Mouse (Mus musculus): Measurements from ENCODE around the gene Capn12. TPM values are rescaled to one million over a fixed set of nuclear protein-coding genes. Genes with fewer than 3 reads are reported as not detected.

The Capn12 gene
- polyA plus RNA-seq, 1 experiment, result 0.39 TPM

DNA sequence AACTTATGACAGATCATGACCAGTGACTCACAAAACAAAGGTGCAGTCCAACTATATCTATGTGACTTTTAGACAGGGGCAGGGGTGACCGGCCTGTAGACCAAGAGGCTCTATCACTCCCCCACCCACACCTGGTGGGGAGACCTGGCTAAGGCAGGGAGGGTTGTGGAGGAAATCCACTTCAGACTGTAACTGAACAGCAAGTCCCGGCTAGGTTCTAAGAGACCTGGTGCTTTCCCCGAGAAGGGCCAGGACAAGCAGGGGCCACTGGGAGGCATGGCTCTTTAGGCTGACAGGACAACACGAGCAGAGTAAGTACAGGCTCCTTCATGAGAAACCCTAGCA, 50.4 kb downstream of the Capn12 start:
- H3K79me3 ChIP-seq (ENCODE audit: low read depth), result peaks cover 88% of the 10 kb centered on the region
- H3K79me2 ChIP-seq (ENCODE audit: control insufficient read depth, insufficient read depth), result peaks cover 98% of the 10 kb centered on the region
- H3ac ChIP-seq (ENCODE audit: control insufficient read depth, insufficient read length, low read depth), result no peak overlapping the region
- no peaks in the 10 kb centered on the region for H3K27me3 ChIP-seq (ENCODE audit: control insufficient read depth, insufficient read depth, insufficient read length)
- peaks cover 44% of the 10 kb centered on the region for H3K36me3 ChIP-seq (ENCODE audit: control insufficient read depth, insufficient read depth)
- TF ChIP-seq FOSL1 (IDR thresholded peaks at IDR 0.05; ENCODE audit: insufficient read depth, low read length, poor library complexity, severe bottlenecking), result no peak
- no peak for TF ChIP-seq MYOD1 (IDR thresholded peaks at IDR 0.05; ENCODE audit: control insufficient read depth, insufficient read length, low read depth)
- no peak for TF ChIP-seq MYOG (IDR thresholded peaks at IDR 0.05; ENCODE audit: control insufficient read depth, extremely low read depth, insufficient read length)
- TF ChIP-seq MAX (IDR thresholded peaks at IDR 0.05), result no peak
- no peak for TF ChIP-seq CEBPB (IDR thresholded peaks at IDR 0.05; ENCODE audit: low read depth)
- no peak for TF ChIP-seq CTCF (IDR thresholded peaks at IDR 0.05; ENCODE audit: control insufficient read depth, insufficient read depth, insufficient read length)
- no peak for TF ChIP-seq USF1 (IDR thresholded peaks at IDR 0.05; ENCODE audit: low read depth)
- H3K4me3 ChIP-seq (ENCODE audit: insufficient read depth, poor library complexity, severe bottlenecking), result no peak overlapping the region

DNA sequence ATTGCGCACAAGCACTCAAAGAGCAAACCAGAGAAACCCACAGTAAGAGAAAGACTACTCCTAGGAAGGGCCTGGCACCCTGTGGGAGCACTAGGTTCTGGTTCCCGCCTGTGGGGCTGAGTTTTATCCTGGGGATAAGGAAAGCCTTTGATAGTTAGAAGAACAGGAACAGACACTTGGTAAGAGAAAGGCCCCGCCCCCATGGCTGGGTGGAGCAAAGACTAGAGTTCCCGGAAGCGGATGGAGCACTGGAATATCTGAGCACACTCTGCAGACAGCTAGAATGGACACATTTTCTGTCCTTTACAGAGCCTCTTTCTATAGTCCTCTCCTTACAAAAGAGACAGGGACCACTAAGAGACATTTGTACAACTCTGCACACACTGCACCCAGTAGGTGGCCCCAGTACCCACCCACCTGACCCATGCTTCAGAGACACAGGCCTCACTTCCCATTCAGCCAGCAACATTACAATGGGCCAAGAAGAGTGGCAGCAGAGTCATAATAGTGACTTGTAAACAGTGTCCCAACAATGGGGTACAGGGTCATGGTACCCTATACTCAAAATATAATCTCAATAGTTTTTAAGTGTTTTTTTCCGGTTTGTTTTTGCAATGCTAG, 51.3 kb downstream of the Capn12 start:
- Histone ChIP-seq H3ac (ENCODE audit: control insufficient read depth, insufficient read length, low read depth) (no peak overlapping the region), H3K79me2 (ENCODE audit: control insufficient read depth, insufficient read depth) (peaks cover 98% of the 10 kb centered on the region), H3K36me3 (ENCODE audit: control insufficient read depth, insufficient read depth) (peaks cover 44% of the 10 kb centered on the region), H3K79me3 (ENCODE audit: low read depth) (peaks cover 89% of the 10 kb centered on the region), H3K27me3 (ENCODE audit: control insufficient read depth, insufficient read depth, insufficient read length) (no peaks in the 10 kb centered on the region), H3K4me3 (ENCODE audit: insufficient read depth, poor library complexity, severe bottlenecking) (no peak overlapping the region)
- TF ChIP-seq CEBPB (IDR thresholded peaks at IDR 0.05; ENCODE audit: low read depth) (no peak), MAX (IDR thresholded peaks at IDR 0.05) (no peak), MYOD1 (IDR thresholded peaks at IDR 0.05; ENCODE audit: control insufficient read depth, insufficient read length, low read depth) (no peak), USF1 (IDR thresholded peaks at IDR 0.05; ENCODE audit: low read depth) (no peak), MYOG (IDR thresholded peaks at IDR 0.05; ENCODE audit: control insufficient read depth, extremely low read depth, insufficient read length) (no peak), FOSL1 (IDR thresholded peaks at IDR 0.05; ENCODE audit: insufficient read depth, low read length, poor library complexity, severe bottlenecking) (no peak), CTCF (IDR thresholded peaks at IDR 0.05; ENCODE audit: control insufficient read depth, insufficient read depth, insufficient read length) (no peak)

DNA sequence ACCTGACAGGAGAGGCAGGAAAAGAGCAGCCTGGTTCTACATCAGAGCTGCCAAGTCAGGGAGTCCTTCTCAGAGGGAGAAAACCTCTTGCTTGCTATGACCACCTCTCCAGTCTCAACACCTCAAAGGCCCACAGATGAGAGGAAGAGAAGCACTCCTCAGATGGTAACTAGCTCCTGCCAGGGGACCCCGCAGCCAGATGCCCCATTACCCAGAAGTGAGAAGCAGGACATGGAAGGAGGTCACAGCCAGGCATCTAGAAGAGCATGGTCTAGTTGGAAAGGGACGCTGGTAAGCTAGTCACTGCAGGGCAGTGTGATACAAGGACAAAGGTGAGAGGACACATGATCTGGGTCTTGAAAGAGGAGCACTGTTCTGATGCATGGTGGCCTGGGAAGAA, 52.6 kb downstream of the Capn12 start:
- no peaks in the 10 kb centered on the region for H3K27me3 ChIP-seq (ENCODE audit: control insufficient read depth, insufficient read depth, insufficient read length)
- TF ChIP-seq MAX (IDR thresholded peaks at IDR 0.05) (no peak), CEBPB (IDR thresholded peaks at IDR 0.05; ENCODE audit: low read depth) (no peak), USF1 (IDR thresholded peaks at IDR 0.05; ENCODE audit: low read depth) (no peak), MYOG (IDR thresholded peaks at IDR 0.05; ENCODE audit: control insufficient read depth, extremely low read depth, insufficient read length) (no peak)
- H3K79me3 ChIP-seq (ENCODE audit: low read depth), result peaks cover 89% of the 10 kb centered on the region
- no peak overlapping the region for H3K4me3 ChIP-seq (ENCODE audit: insufficient read depth, poor library complexity, severe bottlenecking)
- H3K36me3 ChIP-seq (ENCODE audit: control insufficient read depth, insufficient read depth), result peaks cover 32% of the 10 kb centered on the region
- no peak overlapping the region for H3ac ChIP-seq (ENCODE audit: control insufficient read depth, insufficient read length, low read depth)
- peaks cover 98% of the 10 kb centered on the region for H3K79me2 ChIP-seq (ENCODE audit: control insufficient read depth, insufficient read depth)

DNA sequence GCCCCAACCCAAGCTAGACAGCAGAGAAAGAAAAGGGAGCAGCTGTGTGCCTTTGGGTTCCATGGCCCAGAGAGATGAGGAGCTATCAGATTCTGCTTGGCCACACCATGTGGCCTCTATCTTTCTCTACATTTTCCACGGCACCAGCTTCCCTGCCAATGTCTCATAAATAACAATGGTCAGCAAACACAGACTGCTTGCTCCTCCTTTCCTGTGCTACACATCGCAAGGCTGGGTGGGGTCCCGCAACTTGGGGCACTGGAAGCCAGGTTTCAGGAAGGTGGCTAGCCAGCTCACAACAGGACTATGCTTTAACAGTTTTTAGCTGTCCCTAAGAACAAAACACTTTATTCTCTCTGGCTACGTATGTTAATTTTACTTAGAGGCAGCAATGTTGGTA, 55.6 kb downstream of the Capn12 start:
- Histone ChIP-seq H3K4me3 (ENCODE audit: insufficient read depth, poor library complexity, severe bottlenecking) (no peak overlapping the region), H3K36me3 (ENCODE audit: control insufficient read depth, insufficient read depth) (peaks cover 50% of the 10 kb centered on the region), H3K79me3 (ENCODE audit: low read depth) (peaks cover 95% of the 10 kb centered on the region), H3ac (ENCODE audit: control insufficient read depth, insufficient read length, low read depth) (no peak overlapping the region), H3K27me3 (ENCODE audit: control insufficient read depth, insufficient read depth, insufficient read length) (no peaks in the 10 kb centered on the region), H3K79me2 (ENCODE audit: control insufficient read depth, insufficient read depth) (peaks cover 100% of the 10 kb centered on the region)
- TF ChIP-seq FOSL1 (IDR thresholded peaks at IDR 0.05; ENCODE audit: insufficient read depth, low read length, poor library complexity, severe bottlenecking) (no peak), CTCF (IDR thresholded peaks at IDR 0.05; ENCODE audit: control insufficient read depth, insufficient read depth, insufficient read length) (no peak), MAX (IDR thresholded peaks at IDR 0.05) (no peak), MYOG (IDR thresholded peaks at IDR 0.05; ENCODE audit: control insufficient read depth, extremely low read depth, insufficient read length) (no peak), CEBPB (IDR thresholded peaks at IDR 0.05; ENCODE audit: low read depth) (no peak), MYOD1 (IDR thresholded peaks at IDR 0.05; ENCODE audit: control insufficient read depth, insufficient read length, low read depth) (no peak), USF1 (IDR thresholded peaks at IDR 0.05; ENCODE audit: low read depth) (no peak)

DNA sequence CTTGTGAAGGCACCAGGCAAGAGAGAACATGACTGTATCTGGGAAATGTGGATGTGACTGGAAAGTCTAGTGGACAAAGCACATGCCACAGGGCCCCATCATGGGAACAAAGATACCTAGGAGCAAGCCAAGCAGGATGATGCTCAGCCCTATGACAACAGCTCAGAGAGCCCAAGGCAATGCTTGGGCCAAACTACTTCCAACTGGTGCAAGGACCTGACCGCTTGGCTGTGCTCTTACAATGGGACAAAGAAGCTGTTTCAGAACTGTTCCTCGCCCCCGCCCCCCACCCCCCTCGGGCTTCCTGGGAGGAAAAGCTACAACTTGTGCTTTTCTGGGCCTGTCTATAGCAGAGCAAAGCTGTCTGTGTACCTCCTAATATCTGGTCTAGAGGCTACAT, 57.4 kb downstream of the Capn12 start:
- H3K4me3 ChIP-seq (ENCODE audit: insufficient read depth, poor library complexity, severe bottlenecking), result no peak overlapping the region
- peaks cover 62% of the 10 kb centered on the region for H3K36me3 ChIP-seq (ENCODE audit: control insufficient read depth, insufficient read depth)
- peaks cover 98% of the 10 kb centered on the region for H3K79me3 ChIP-seq (ENCODE audit: low read depth)
- peaks cover 100% of the 10 kb centered on the region for H3K79me2 ChIP-seq (ENCODE audit: control insufficient read depth, insufficient read depth)
- H3K27me3 ChIP-seq (ENCODE audit: control insufficient read depth, insufficient read depth, insufficient read length), result no peaks in the 10 kb centered on the region
- no peak overlapping the region for H3ac ChIP-seq (ENCODE audit: control insufficient read depth, insufficient read length, low read depth)
- TF ChIP-seq FOSL1 (IDR thresholded peaks at IDR 0.05; ENCODE audit: insufficient read depth, low read length, poor library complexity, severe bottlenecking), result no peak
- no peak for TF ChIP-seq USF1 (IDR thresholded peaks at IDR 0.05; ENCODE audit: low read depth)
- TF ChIP-seq MAX (IDR thresholded peaks at IDR 0.05), result no peak
- no peak for TF ChIP-seq MYOD1 (IDR thresholded peaks at IDR 0.05; ENCODE audit: control insufficient read depth, insufficient read length, low read depth)
- TF ChIP-seq CEBPB (IDR thresholded peaks at IDR 0.05; ENCODE audit: low read depth), result no peak
- TF ChIP-seq MYOG (IDR thresholded peaks at IDR 0.05; ENCODE audit: control insufficient read depth, extremely low read depth, insufficient read length), result no peak
- TF ChIP-seq CTCF (IDR thresholded peaks at IDR 0.05; ENCODE audit: control insufficient read depth, insufficient read depth, insufficient read length), result no peak

All from C2C12 (cell line).